Mouse (Mus musculus) stomach, postnatal 0 days (tissue): ENCODE data around the gene Dcst2. TPM values are rescaled to one million over a fixed set of nuclear protein-coding genes. Genes with fewer than 3 reads are reported as not detected.
A peak's percentile ranks its signal among the peaks of the same experiment; 100 is the strongest.

ENCODE experiments used
- ATAC-seq: fragments of 200-750 bp; cut with Nextera tagmentation; 2 replicates; pipeline ENCODE4 v1.8.0; 2017; ENCODE audit not compliant: low FRiP score, low TSS enrichment
- DNase-seq: peaks from one replicate; pipeline ENCODE4 v3.0.0-alpha.2; 2016; ENCODE audit warnings: low spot score
- H3K27ac ChIP-seq: fragments of 300-500 bp; sonication (generic); replicated peaks from 2 replicates; pipeline ENCODE4 v1.5.1; 2014; ENCODE audit warnings: mild to moderate bottlenecking, control low read depth
- H3K27me3 ChIP-seq: fragments of 300-500 bp; sonication (generic); 2 replicates; pipeline ENCODE4 v1.6.1; 2014; ENCODE audit warnings: low read length; ENCODE audit not compliant: control insufficient read depth, insufficient read depth
- H3K36me3 ChIP-seq: fragments of 300-500 bp; sonication (generic); 2 replicates; pipeline ENCODE4 v1.6.1; 2014; ENCODE audit warnings: low read length, mixed read lengths; ENCODE audit not compliant: control insufficient read depth, insufficient read depth
- H3K4me1 ChIP-seq: fragments of 300-500 bp; sonication (generic); replicated peaks from 2 replicates; pipeline ENCODE4 v1.6.1; 2014; ENCODE audit warnings: antibody characterized with exemption; ENCODE audit not compliant: control insufficient read depth, insufficient read depth
- H3K4me2 ChIP-seq: fragments of 300-500 bp; sonication (generic); replicated peaks from 2 replicates; pipeline ENCODE4 v1.6.1; 2014; ENCODE audit warnings: low read depth, mild to moderate bottlenecking, control low read depth, moderate library complexity
- H3K4me3 ChIP-seq: fragments of 300-500 bp; sonication (generic); 2 replicates; pipeline ENCODE4 v1.5.1; 2014; ENCODE audit warnings: low read depth, low read length, control low read depth
- H3K9ac ChIP-seq: fragments of 300-500 bp; sonication (generic); 2 replicates; pipeline ENCODE4 v1.6.1; 2014; ENCODE audit warnings: mild to moderate bottlenecking, low read length, control low read depth, mixed read lengths
- H3K9me3 ChIP-seq: fragments of 300-500 bp; sonication (generic); 2 replicates; pipeline ENCODE4 v1.6.1; 2016; ENCODE audit warnings: low read length; ENCODE audit not compliant: control insufficient read depth
- CTCF ChIP-seq: IDR thresholded peaks from 2 replicates; pipeline ENCODE4 v1.5.1; 2016; ENCODE audit warnings: antibody characterized with exemption, low read depth, mild to moderate bottlenecking, moderate library complexity
- EP300 ChIP-seq: optimal IDR thresholded peaks from 2 replicates; pipeline ENCODE3; 2016; ENCODE audit warnings: antibody characterized with exemption
- WGBS: fragments of 180-500 bp; shearing (Covaris S2); extraction: QIAGEN DNeasy Blood & Tissue Kit; methylation state at CpG from one replicate; pipeline ENCODE4 v1.1.7; 2014; 5-methylcytosine and 5-hydroxymethylcytosine counted together
- polyA plus RNA-seq: library from polyadenylated mRNA; unstranded; fragments of >200 nt; fragmentation: Nextera tagmentation; extraction: Ambion mirVana; gene quantifications from 2 replicates; pipeline ENCODE4 v1.2.1, GENCODE M21; 2015

The Dcst2 gene
- polyA plus RNA-seq, 1 experiment from 2014 or later: 0.33 TPM

- DNase-seq (peak; percentile 79), ATAC-seq (0 out of 2 replicates have a peak, but pooled peaks have one; percentile 45)
- Histone ChIP-seq H3K4me2 (peak overlapping the region; percentile 57), H3K27me3 (no peaks in the 10 kb centered on the region), H3K36me3 (no peaks in the 10 kb centered on the region), H3K9me3 (no peaks in the 10 kb centered on the region), H3K27ac (no peak overlapping the region), H3K4me3 (no peak overlapping the region), H3K4me1 (peaks cover 15% of the 10 kb centered on the region), H3K9ac (no peak overlapping the region)
- 8% methylated on average over 4 of the region's 4 CpGs for WGBS
- TF ChIP-seq EP300 (no peak), CTCF (peak; percentile 97)
Measured at GRCm38 (mm10) chr3:89316833-89317232, 44.9 kb upstream of the Dcst2 start.

GRCm38 (mm10) chr3:89317246-89317645 is 44.5 kb upstream of the Dcst2 start:
- Histone ChIP-seq H3K4me3 (no peak overlapping the region), H3K27ac (no peak overlapping the region), H3K9me3 (no peaks in the 10 kb centered on the region), H3K4me1 (peaks cover 15% of the 10 kb centered on the region), H3K9ac (no peak overlapping the region), H3K36me3 (no peaks in the 10 kb centered on the region), H3K27me3 (no peaks in the 10 kb centered on the region), H3K4me2 (no peak overlapping the region)
- TF ChIP-seq CTCF: no peak
- no peak for TF ChIP-seq EP300
- no peak for ATAC-seq
- WGBS: 65% methylated on average over 6 of the region's 6 CpGs
- DNase-seq: no peak

GRCm38 (mm10) chr3:89318316-89318715 is 43.5 kb upstream of the Dcst2 start:
- 62% methylated on average over 8 of the region's 8 CpGs for WGBS
- ATAC-seq: no peak
- Histone ChIP-seq H3K4me1 (peaks cover 15% of the 10 kb centered on the region), H3K27me3 (no peaks in the 10 kb centered on the region), H3K27ac (peak overlapping the region; percentile 58; the same call in 1 of the 2 replicates), H3K4me2 (no peak overlapping the region), H3K9ac (no peak overlapping the region), H3K4me3 (no peak overlapping the region), H3K9me3 (no peaks in the 10 kb centered on the region), H3K36me3 (no peaks in the 10 kb centered on the region)
- TF ChIP-seq EP300: no peak
- TF ChIP-seq CTCF: no peak
- no peak for DNase-seq

- H3K4me1 ChIP-seq: peaks cover 15% of the 10 kb centered on the region
- no peak for DNase-seq
Measured at GRCm38 (mm10) chr3:89318971-89319590, 42.7 kb upstream of the Dcst2 start.

GRCm38 (mm10) chr3:89319591-89320350 is 42.0 kb upstream of the Dcst2 start:
- peaks cover 15% of the 10 kb centered on the region for H3K4me1 ChIP-seq
- H3K4me2 ChIP-seq: peak overlapping the region; percentile 99
- 3% methylated on average over 51 of the region's 58 CpGs for WGBS
- 0 out of 2 replicates have a peak overlapping the region, but pooled peaks have one; percentile 30 for H3K27ac ChIP-seq
- no peaks in the 10 kb centered on the region for H3K27me3 ChIP-seq
- peak overlapping the region; percentile 56 for H3K4me3 ChIP-seq
- peak; percentile 37 for DNase-seq
- TF ChIP-seq EP300: no peak
- TF ChIP-seq CTCF: no peak
- no peaks in the 10 kb centered on the region for H3K9me3 ChIP-seq
- ATAC-seq: no peak
- H3K9ac ChIP-seq: peak overlapping the region; percentile 49; the same call in 1 of the 2 replicates
- H3K36me3 ChIP-seq: no peaks in the 10 kb centered on the region

More at GRCm38 (mm10) chr3:89318971-89319590, 42.7 kb upstream of the Dcst2 start:
- WGBS: 30% methylated on average over 21 of the region's 21 CpGs
- H3K27me3 ChIP-seq: no peaks in the 10 kb centered on the region
- TF ChIP-seq EP300 (no peak), CTCF (no peak)
- no peaks in the 10 kb centered on the region for H3K9me3 ChIP-seq
- H3K9ac ChIP-seq: peak overlapping the region; percentile 49; the same call in 1 of the 2 replicates
- H3K36me3 ChIP-seq: no peaks in the 10 kb centered on the region
- H3K27ac ChIP-seq: 0 out of 2 replicates have a peak overlapping the region, but pooled peaks have one; percentile 30
- H3K4me2 ChIP-seq: peak overlapping the region; percentile 99
- peak overlapping the region; percentile 56 for H3K4me3 ChIP-seq
- ATAC-seq: no peak
